Mouse (Mus musculus) adrenal gland, postnatal 0 days (tissue): ENCODE data around the gene Zfp317. TPM values are rescaled to one million over a fixed set of nuclear protein-coding genes. Genes with fewer than 3 reads are reported as not detected.

ENCODE experiments used
- polyA plus RNA-seq: library from polyadenylated mRNA; unstranded; fragments of >200 nt; fragmentation: Nextera tagmentation; extraction: Ambion mirVana; gene quantifications from 2 replicates; pipeline ENCODE4 v1.2.1, GENCODE M21; 2015

Gene Zfp317
- 12.7 and 13.9 TPM in 2 replicates for polyA plus RNA-seq

GRCm38 (mm10) chr9:19621843-19622822 lies at the start of gene Zfp317:
TSS of gene Zfp317 (plus strand) at chr9:19622102.

GRCm38 (mm10) chr9:19582317-19582716 lies 39.6 kb upstream of the Zfp317 start, which contains the start of gene Olfr855:
TSS of gene Olfr855 (plus strand) at chr9:19582617.

Other genes with a start within 250 kb of the Zfp317 start
- not detected in 2 replicates for gene Olfr847, start 243.4 kb upstream of the Zfp317 start, polyA plus RNA-seq
- gene Olfr849, start 181.8 kb upstream of the Zfp317 start, polyA plus RNA-seq, result not detected in 2 replicates
- gene Olfr850, start 143.9 kb upstream of the Zfp317 start, polyA plus RNA-seq, result not detected in 2 replicates
- gene Olfr851, start 128.8 kb upstream of the Zfp317 start, polyA plus RNA-seq, result not detected in 2 replicates
- not detected in 2 replicates for gene Olfr853, start 81.0 kb upstream of the Zfp317 start, polyA plus RNA-seq
- gene Olfr854, start 54.7 kb upstream of the Zfp317 start, polyA plus RNA-seq, result not detected in 2 replicates
- not detected in 2 replicates for gene Olfr855, start 39.5 kb upstream of the Zfp317 start, polyA plus RNA-seq
- not detected in 2 replicates for gene Olfr857, start 87.3 kb downstream of the Zfp317 start, polyA plus RNA-seq
- not detected in 2 replicates for gene Olfr58, start 158.2 kb downstream of the Zfp317 start, polyA plus RNA-seq
- not detected in 2 replicates for gene Olfr859, start 182.8 kb downstream of the Zfp317 start, polyA plus RNA-seq
- not detected in 2 replicates for gene Olfr860, start 227.6 kb downstream of the Zfp317 start, polyA plus RNA-seq